Mouse (Mus musculus): ENCODE measurements at regions not wholly inside any gene's neighbourhood (a gene's known extent, or its start where the extent isn't known, plus 50 kb on each side); places are given as distances from the start of the nearest gene placed in this dataset.

- no peak for DNase-seq (ENCODE audit: low read depth, low spot score)
These were observed 94.9 kb upstream of the Eef1e1 start for GRCm38 (mm10) chr13:38753722-38754121.

- no peak for DNase-seq (ENCODE audit: low read depth, low spot score)
These were observed 93.0 kb upstream of the Eef1e1 start for GRCm38 (mm10) chr13:38751876-38752275.

- DNase-seq (ENCODE audit: low read depth, low spot score): no peak
These were observed 81.2 kb upstream of the Eef1e1 start for GRCm38 (mm10) chr13:38740066-38740465.

GRCm38 (mm10) chr13:38736361-38737035 is 77.6 kb upstream of the Eef1e1 start:
- DNase-seq (ENCODE audit: low read depth, low spot score): no peak

GRCm38 (mm10) chr13:38735294-38735693 is 76.4 kb upstream of the Eef1e1 start:
- DNase-seq (ENCODE audit: low read depth, low spot score): no peak

- no peak for DNase-seq (ENCODE audit: low read depth, low spot score)
These were observed 74.4 kb upstream of the Eef1e1 start for GRCm38 (mm10) chr13:38733246-38733645.

GRCm38 (mm10) chr13:38725452-38725851 is 66.6 kb upstream of the Eef1e1 start:
- no peak for DNase-seq (ENCODE audit: low read depth, low spot score)

GRCm38 (mm10) chr13:38721166-38721565 is 62.3 kb upstream of the Eef1e1 start:
- no peak for DNase-seq (ENCODE audit: low read depth, low spot score)

GRCm38 (mm10) chr13:38714838-38715237 is 56.0 kb upstream of the Eef1e1 start:
- DNase-seq (ENCODE audit: low read depth, low spot score): no peak

Data from embryo, embryonic 11.5 days (tissue).